Mouse (Mus musculus) midbrain, postnatal 0 days (tissue): ENCODE results near the gene Cabp7. TPM values are rescaled to one million over a fixed set of nuclear protein-coding genes. Genes with fewer than 3 reads are reported as not detected.

Experiments used
- ATAC-seq: fragments of 200-750 bp; cut with Nextera tagmentation; 2 replicates; pipeline ENCODE4 v1.8.0; 2017; ENCODE audit warnings: moderate number of reproducible peaks, mild to moderate bottlenecking, moderate TSS enrichment, moderate library complexity; ENCODE audit not compliant: low FRiP score
- DNase-seq: peaks from one replicate; pipeline ENCODE4 v3.0.0-alpha.2; 2015; ENCODE audit warnings: low spot score
- H3K27ac ChIP-seq: fragments of 300-500 bp; sonication (generic); 2 replicates; pipeline ENCODE4 v1.5.1; 2014; ENCODE audit warnings: low read depth, mild to moderate bottlenecking, low read length, mixed read lengths
- H3K27me3 ChIP-seq: fragments of 300-500 bp; sonication (generic); 2 replicates; pipeline ENCODE4 v1.6.1; 2014; ENCODE audit warnings: low read length, control low read depth, mixed read lengths; ENCODE audit not compliant: insufficient read depth
- H3K36me3 ChIP-seq: fragments of 300-500 bp; sonication (generic); 2 replicates; pipeline ENCODE4 v1.6.1; 2014; ENCODE audit warnings: low read length, control low read depth, mixed read lengths; ENCODE audit not compliant: insufficient read depth
- H3K4me1 ChIP-seq: fragments of 300-500 bp; sonication (generic); 2 replicates; pipeline ENCODE4 v1.6.1; 2014; ENCODE audit warnings: mild to moderate bottlenecking, control low read depth, antibody characterized with exemption, low read length, mixed read lengths; ENCODE audit not compliant: insufficient read depth
- H3K4me2 ChIP-seq: fragments of 300-500 bp; sonication (generic); 2 replicates; pipeline ENCODE4 v1.6.1; 2014; ENCODE audit warnings: low read depth, mild to moderate bottlenecking, low read length, mixed read lengths; ENCODE audit not compliant: poor library complexity, severe bottlenecking
- H3K4me3 ChIP-seq: fragments of 300-500 bp; sonication (generic); 2 replicates; pipeline ENCODE4 v1.5.1; 2014; ENCODE audit warnings: low read depth, mild to moderate bottlenecking, low read length, moderate library complexity
- H3K9ac ChIP-seq: fragments of 300-500 bp; sonication (generic); replicated peaks from 2 replicates; pipeline ENCODE4 v1.6.1; 2014; ENCODE audit warnings: mild to moderate bottlenecking, low read length, moderate library complexity, mixed read lengths; ENCODE audit not compliant: poor library complexity, severe bottlenecking
- H3K9me3 ChIP-seq: fragments of 300-500 bp; sonication (generic); 2 replicates; pipeline ENCODE4 v1.6.1; 2016; ENCODE audit warnings: low read length, control low read depth
- CTCF ChIP-seq: IDR thresholded peaks from 2 replicates; pipeline ENCODE4 v1.5.1; 2016; ENCODE audit warnings: antibody characterized with exemption, mild to moderate bottlenecking
- WGBS: fragments of 180-500 bp; shearing (Covaris S2); extraction: QIAGEN DNeasy Blood & Tissue Kit; methylation state at CpG from one replicate; pipeline ENCODE4 v1.1.7; 2014; 5-methylcytosine and 5-hydroxymethylcytosine counted together
- polyA plus RNA-seq: library from polyadenylated mRNA; unstranded; fragments of >200 nt; fragmentation: Nextera tagmentation; extraction: Ambion mirVana; gene quantifications from 2 replicates; pipeline ENCODE4 v1.2.1, GENCODE M21; 2015
- total RNA-seq: library from RNA; depleted of rRNA; stranded (reverse); fragments of >200 nt; gene quantifications from 2 replicates; pipeline ENCODE4 v1.2.3, GENCODE M21; 2014

Cabp7 gene
- total and polyA plus RNA-seq, 2 experiments from 2014 or later = 1.8 to 15.7 TPM

GRCm38 (mm10) chr11:4747285-4747684 lies 707 bp upstream of the Cabp7 start:
- no peak overlapping the region for H3K27ac ChIP-seq
- H3K9ac ChIP-seq = peak overlapping the region; percentile 61; the same call in 1 of the 2 replicates
- H3K4me1 ChIP-seq = 0 out of 2 replicates have a peak, but pooled peaks cover 3% of the 10 kb centered on the region
- no peaks in the 10 kb centered on the region for H3K9me3 ChIP-seq
- H3K27me3 ChIP-seq = peaks cover 48% of the 10 kb centered on the region; the same call in 1 of the 2 replicates
- ATAC-seq = no peak; the same call in 1 of the 2 replicates
- no peak for DNase-seq
- no peak for TF ChIP-seq CTCF
- H3K36me3 ChIP-seq = no peaks in the 10 kb centered on the region
- 1% methylated on average over 12 of the region's 12 CpGs for WGBS
- peak overlapping the region; percentile 99 for H3K4me2 ChIP-seq
- peak overlapping the region; percentile 67 for H3K4me3 ChIP-seq

GRCm38 (mm10) chr11:4745969-4746368 lies 609 bp downstream of the Cabp7 start:
- WGBS = under 1% methylated on average over 27 of the region's 39 CpGs
- Histone ChIP-seq H3K36me3 (no peaks in the 10 kb centered on the region), H3K4me2 (peak overlapping the region; percentile 99), H3K27ac (no peak overlapping the region), H3K9me3 (no peaks in the 10 kb centered on the region), H3K9ac (peak overlapping the region; percentile 61), H3K4me1 (0 out of 2 replicates have a peak, but pooled peaks cover 3% of the 10 kb centered on the region), H3K4me3 (peak overlapping the region; percentile 67), H3K27me3 (peaks cover 48% of the 10 kb centered on the region; the same call in 1 of the 2 replicates)
- no peak for TF ChIP-seq CTCF
- ATAC-seq (peak; percentile 17; the same call in 1 of the 2 replicates), DNase-seq (no peak)

- DNase-seq (no peak), ATAC-seq (no peak)
- Histone ChIP-seq H3K4me3 (no peak overlapping the region), H3K4me1 (0 out of 2 replicates have a peak, but pooled peaks cover 3% of the 10 kb centered on the region), H3K27me3 (peaks cover 43% of the 10 kb centered on the region; the same call in 1 of the 2 replicates), H3K36me3 (no peaks in the 10 kb centered on the region), H3K9ac (no peak overlapping the region), H3K9me3 (no peaks in the 10 kb centered on the region), H3K4me2 (peak overlapping the region; percentile 99; the same call in 1 of the 2 replicates), H3K27ac (no peak overlapping the region)
- WGBS = 69% methylated on average over 6 of the region's 6 CpGs
- TF ChIP-seq CTCF = no peak
Observed at GRCm38 (mm10) chr11:4744691-4745090, 1.9 kb downstream of the Cabp7 start.

- no peak for TF ChIP-seq CTCF
- no peaks in the 10 kb centered on the region for H3K4me1 ChIP-seq
- H3K27me3 ChIP-seq = peaks cover 15% of the 10 kb centered on the region; the same call in 1 of the 2 replicates
- no peaks in the 10 kb centered on the region for H3K9me3 ChIP-seq
- ATAC-seq = no peak
- no peak overlapping the region for H3K27ac ChIP-seq
- H3K36me3 ChIP-seq = no peaks in the 10 kb centered on the region
- 75% methylated on average over 5 of the region's 5 CpGs for WGBS
- DNase-seq = no peak
- H3K9ac ChIP-seq = no peak overlapping the region
- no peak overlapping the region for H3K4me2 ChIP-seq
- H3K4me3 ChIP-seq = no peak overlapping the region
Observed at GRCm38 (mm10) chr11:4740785-4741184, 5.8 kb downstream of the Cabp7 start.

- TF ChIP-seq CTCF = no peak
Observed at GRCm38 (mm10) chr11:4738719-4739118, 7.9 kb downstream of the Cabp7 start.

GRCm38 (mm10) chr11:4737682-4738081 lies 8.9 kb downstream of the Cabp7 start:
- TF ChIP-seq CTCF = no peak
- 74% methylated on average over 10 of the region's 10 CpGs for WGBS
- Histone ChIP-seq H3K4me1 (no peaks in the 10 kb centered on the region), H3K4me3 (no peak overlapping the region), H3K9ac (no peak overlapping the region), H3K27me3 (no peaks in the 10 kb centered on the region; the same call in 1 of the 2 replicates), H3K36me3 (no peaks in the 10 kb centered on the region), H3K9me3 (no peaks in the 10 kb centered on the region), H3K27ac (no peak overlapping the region), H3K4me2 (no peak overlapping the region)
- no peak for ATAC-seq
- peak; percentile 66 for DNase-seq

More at GRCm38 (mm10) chr11:4738719-4739118, 7.9 kb downstream of the Cabp7 start:
- Histone ChIP-seq H3K27ac (no peak overlapping the region), H3K4me3 (no peak overlapping the region), H3K9ac (no peak overlapping the region), H3K4me1 (no peaks in the 10 kb centered on the region), H3K9me3 (no peaks in the 10 kb centered on the region), H3K4me2 (no peak overlapping the region), H3K36me3 (no peaks in the 10 kb centered on the region), H3K27me3 (no peaks in the 10 kb centered on the region; the same call in 1 of the 2 replicates)
- DNase-seq = no peak
- ATAC-seq = no peak
- 91% methylated on average over 16 of the region's 16 CpGs for WGBS
